Mouse (Mus musculus) yolk sac, embryonic 10.5 days (tissue): Measurements from ENCODE around the gene Psmd11.
"Not testable (repeated sequence)": the region's sequence is repeated elsewhere in the genome, so short reads cannot be mapped to it uniquely, and the experiment has no call there.

Experiments
- DNase-seq: peaks from one replicate; pipeline ENCODE4 v3.0.0-alpha.2; 2017; ENCODE audit warnings: low spot score

Gene Psmd11

GRCm38 (mm10) chr11:80429009-80429475 is 627 bp downstream of the Psmd11 start:
- DNase-seq: peak; percentile 36

- peak; percentile 11 for DNase-seq
Measured at GRCm38 (mm10) chr11:80429500-80430166, 1.2 kb downstream of the Psmd11 start.

GRCm38 (mm10) chr11:80430366-80430910 is 2.0 kb downstream of the Psmd11 start:
- no peak for DNase-seq

DNA sequence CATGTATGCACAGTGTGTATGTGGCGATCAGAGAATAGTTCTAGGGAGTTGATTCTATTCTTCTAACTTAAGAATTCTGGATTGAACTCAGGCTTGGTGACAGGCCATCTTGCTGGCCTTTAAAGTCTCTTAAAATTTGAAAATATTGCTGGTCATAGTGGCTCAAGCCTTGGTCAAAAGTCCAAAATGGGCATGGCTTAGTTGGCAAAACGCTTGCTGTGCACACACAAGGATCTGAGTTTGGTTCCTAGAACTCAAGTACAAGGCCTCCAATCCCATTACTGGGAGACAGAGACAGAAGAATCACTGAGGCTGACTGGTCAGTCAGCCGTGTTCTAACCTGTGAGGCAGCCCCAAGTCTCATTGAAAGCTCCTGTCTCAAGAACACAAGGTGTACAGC is 18.5 kb downstream of the Psmd11 start:
- DNase-seq: no peak

GRCm38 (mm10) chr11:80449859-80450258 is 21.4 kb downstream of the Psmd11 start:
- no peak for DNase-seq

- no peak for DNase-seq
Measured at GRCm38 (mm10) chr11:80452242-80452641, 23.8 kb downstream of the Psmd11 start.

DNA sequence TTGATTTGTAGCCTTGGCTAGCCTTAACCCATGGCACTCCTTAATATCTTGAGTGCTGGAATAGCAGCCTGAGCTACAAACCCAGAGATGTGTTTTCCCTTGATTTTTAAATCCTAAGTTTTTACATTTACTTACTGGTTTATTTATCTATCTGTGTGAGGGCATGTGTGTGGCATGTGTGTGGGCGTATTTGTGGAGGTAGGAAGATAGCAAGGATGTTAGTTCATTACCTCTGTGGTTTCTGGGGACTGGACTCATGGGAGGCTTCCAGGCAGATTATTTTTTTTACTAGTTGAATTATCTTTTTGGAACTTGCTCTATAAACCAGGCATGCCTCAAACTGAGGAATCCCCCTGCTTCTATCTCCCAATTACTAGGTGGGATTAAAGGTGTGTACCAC is 24.8 kb downstream of the Psmd11 start:
- no peak for DNase-seq

DNA sequence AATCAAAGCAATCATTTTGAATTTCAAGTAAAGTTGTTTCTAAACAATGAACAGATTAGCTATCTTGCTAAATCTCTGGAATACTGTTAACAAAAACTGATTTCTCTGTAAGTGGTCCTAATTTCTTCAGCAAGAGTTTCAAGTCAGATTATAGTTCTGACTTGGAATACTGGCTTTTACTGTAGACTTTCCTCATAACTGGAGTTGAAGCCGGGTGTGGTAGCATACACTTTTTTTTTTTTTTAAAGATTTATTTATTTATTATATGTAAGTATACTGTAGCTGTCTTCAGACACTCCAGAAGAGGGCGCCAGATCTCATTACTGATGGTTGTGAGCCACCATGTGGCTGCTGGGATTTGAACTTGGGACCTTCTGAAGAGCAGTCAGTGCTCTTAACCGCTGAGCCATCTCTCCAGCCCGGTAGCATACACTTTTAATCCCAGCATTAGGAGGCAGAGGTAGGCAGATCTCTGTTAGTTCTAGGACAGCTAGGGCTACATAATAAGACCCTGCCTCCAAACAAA is 35.3 kb downstream of the Psmd11 start:
- DNase-seq: not testable (repeated sequence)

GRCm38 (mm10) chr11:80471836-80472605 is 43.6 kb downstream of the Psmd11 start:
- DNase-seq: no peak

DNA sequence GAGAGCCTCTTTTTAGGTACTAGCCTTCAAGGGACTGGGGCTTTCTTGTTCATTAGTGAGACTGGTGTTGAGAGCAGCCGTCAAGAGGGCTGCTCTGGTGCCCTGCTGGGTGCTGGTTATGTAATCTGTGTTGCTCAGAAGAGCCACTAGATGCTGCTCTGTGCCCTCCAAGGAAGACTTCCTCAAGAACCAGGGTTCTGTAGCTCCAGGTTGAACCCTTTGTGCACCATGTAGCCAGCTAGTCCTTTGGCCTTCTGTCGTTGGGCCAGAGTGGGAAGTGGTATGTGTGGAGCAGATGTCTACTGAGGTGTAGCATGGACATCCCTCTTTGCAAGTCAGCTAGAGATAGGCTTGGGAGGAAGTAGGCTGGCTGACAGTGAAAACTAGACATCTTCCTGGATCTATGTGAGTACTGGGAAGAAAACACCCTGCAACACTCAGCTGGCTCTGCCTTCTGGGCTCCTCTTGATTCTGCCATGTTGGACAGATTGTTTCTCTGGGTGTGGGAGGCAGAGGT is 45.8 kb downstream of the Psmd11 start:
- DNase-seq: no peak

- no peak for DNase-seq
Measured at GRCm38 (mm10) chr11:80474846-80475245, 46.4 kb downstream of the Psmd11 start.

GRCm38 (mm10) chr11:80475544-80475943 is 47.1 kb downstream of the Psmd11 start:
- DNase-seq: no peak

GRCm38 (mm10) chr11:80476222-80477189 is 48.1 kb downstream of the Psmd11 start, which contains the start of gene Cdk5r1:
Gene Cdk5r1, plus strand, starts transcription at chr11:80477023.
- peak; percentile 88 for DNase-seq

- DNase-seq: no peak
Measured at GRCm38 (mm10) chr11:80477341-80478199, 49.2 kb downstream of the Psmd11 start.

- no peak for DNase-seq
Measured at GRCm38 (mm10) chr11:80478694-80479412, 50.4 kb downstream of the Psmd11 start.

DNA sequence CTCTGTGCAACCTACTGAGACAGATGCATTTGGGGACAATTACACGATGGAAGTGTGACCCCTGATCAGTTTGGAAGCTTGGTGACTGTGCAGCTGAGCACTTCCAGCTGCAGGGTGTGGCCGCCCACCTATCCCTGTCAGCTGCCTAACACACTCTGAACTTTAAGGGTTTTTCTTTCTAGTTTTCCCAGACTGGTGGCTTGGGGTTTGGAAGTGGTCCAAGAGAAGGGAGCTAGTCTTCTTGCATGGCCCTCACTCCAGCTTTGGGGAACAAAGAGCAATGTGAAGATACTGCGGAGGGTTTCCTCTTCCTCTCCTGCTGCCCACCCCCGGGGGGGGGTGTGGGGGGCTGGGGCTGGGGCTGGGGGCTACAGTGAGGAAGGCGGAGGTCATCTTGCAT is 51.0 kb downstream of the Psmd11 start:
- no peak for DNase-seq

DNA sequence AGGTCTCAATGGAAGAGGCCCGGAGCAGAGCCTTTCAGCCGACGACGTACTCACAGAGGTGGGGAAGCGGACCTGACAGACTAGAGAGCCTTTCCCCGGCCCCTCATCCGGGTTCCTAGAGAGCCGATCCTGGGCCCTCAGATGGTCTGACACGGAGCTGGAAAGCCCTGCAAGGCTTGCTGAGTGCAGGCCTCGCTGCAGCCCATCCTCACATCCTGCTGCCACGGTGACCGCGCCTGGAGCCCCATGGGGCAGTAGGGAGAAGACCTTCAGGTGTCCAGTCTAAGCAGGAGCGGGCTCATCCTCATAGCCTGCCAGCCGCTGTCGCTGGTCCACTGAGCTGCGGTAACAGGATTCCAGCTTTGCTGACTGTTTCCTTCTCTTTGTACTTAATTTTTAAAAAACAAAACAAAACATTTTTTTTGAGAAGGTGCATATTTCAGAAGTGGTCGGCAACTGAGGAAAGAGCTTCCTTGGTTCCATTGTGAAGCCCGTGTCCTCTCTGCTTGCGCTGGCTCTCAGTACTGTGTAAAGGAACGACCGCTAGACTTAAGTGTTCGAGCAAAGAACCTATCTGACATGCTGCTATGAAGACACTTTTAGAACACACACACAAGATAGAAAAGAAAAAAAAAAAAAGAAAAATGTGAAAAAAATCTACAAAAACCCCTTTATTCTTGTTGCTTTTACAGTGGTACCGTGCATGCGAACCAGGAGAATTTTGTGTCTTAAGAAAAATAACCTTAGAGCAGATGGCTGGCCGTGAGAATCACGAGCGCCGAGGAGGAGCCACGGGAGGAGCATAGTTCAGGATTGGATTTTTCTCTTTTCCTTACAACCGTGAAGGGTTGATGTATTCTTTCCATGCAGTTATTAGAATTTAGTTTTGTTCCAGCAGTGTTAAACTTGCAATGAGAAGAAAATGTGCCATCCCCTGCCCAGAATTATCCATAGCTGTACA is 51.8 kb downstream of the Psmd11 start:
- DNase-seq: no peak

DNA sequence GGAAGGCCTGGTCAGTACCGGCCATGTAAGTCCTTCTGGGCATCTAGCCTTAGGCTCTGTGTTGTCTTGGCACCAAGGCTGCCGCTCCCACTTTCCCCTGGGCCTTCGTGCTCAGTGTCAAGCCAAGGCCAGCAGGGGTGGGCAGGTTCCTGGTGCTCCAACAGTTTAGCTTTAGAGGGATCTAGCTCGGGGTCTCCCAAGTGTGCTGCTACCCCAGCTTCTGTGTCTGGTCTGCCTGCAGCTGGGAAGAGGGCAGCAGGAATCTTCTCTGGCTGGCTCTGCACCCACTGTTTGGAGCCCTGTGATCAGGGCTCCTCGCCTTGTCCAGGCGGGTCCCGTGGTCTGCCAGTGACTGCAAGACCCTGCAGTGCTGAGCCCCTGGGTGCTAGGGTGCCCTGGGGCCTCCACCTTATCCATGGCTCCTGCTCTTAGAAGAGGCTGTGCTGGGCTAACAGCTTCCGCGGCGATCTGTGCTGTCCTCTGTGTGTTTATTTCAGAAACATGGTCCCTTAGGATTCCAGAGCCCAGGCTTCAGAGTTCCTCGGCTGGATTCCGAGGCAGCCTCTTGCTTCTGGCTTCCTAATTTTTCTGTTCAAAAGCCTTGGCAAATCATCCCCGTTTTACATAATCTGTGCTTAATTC is 53.1 kb downstream of the Psmd11 start:
- DNase-seq: no peak
